Mouse (Mus musculus) testis, adult 2 months (tissue): ENCODE measurements around the gene Tesk2. TPM values are rescaled to one million over a fixed set of nuclear protein-coding genes. Genes with fewer than 3 reads are reported as not detected.
"Not testable (repeated sequence)": the region's sequence is repeated elsewhere in the genome, so short reads cannot be mapped to it uniquely, and the experiment has no call there.

Experiments used
- H3K27ac ChIP-seq: fragments of 200-500 bp; 2 replicates; pipeline ENCODE4 v1.5.1; 2012; ENCODE audit warnings: low read depth, low read length; ENCODE audit not compliant: control insufficient read depth, insufficient read depth
- H3K27me3 ChIP-seq: fragments of 200-500 bp; 2 replicates; pipeline ENCODE4 v1.6.1; 2012; ENCODE audit warnings: mild to moderate bottlenecking, low read length, moderate library complexity; ENCODE audit not compliant: control insufficient read depth, insufficient read depth
- H3K36me3 ChIP-seq: fragments of 200-500 bp; 2 replicates; pipeline ENCODE4 v1.6.1; 2012; ENCODE audit warnings: mild to moderate bottlenecking, low read length; ENCODE audit not compliant: control insufficient read depth, insufficient read depth
- H3K4me1 ChIP-seq: fragments of 200-500 bp; 2 replicates; pipeline ENCODE4 v1.6.1; 2012; ENCODE audit warnings: low read length; ENCODE audit not compliant: control insufficient read depth, insufficient read depth
- H3K4me3 ChIP-seq: fragments of 200-500 bp; 2 replicates; pipeline ENCODE4 v1.5.1; 2012; ENCODE audit warnings: low read depth, mild to moderate bottlenecking, low read length, moderate library complexity, mixed read lengths; ENCODE audit not compliant: control insufficient read depth
- CTCF ChIP-seq: fragments of 200-500 bp; IDR thresholded peaks from 2 replicates; pipeline ENCODE4 v1.5.1; 2012; ENCODE audit warnings: low read depth, mild to moderate bottlenecking, inconsistent platforms, low read length, moderate library complexity; ENCODE audit not compliant: control insufficient read depth, insufficient read depth, insufficient replicate concordance
- POLR2A ChIP-seq: fragments of 200-500 bp; IDR thresholded peaks from 2 replicates; pipeline ENCODE4 v1.6.1; 2012; ENCODE audit warnings: low read depth, mild to moderate bottlenecking, inconsistent platforms, low read length, moderate library complexity; ENCODE audit not compliant: control insufficient read depth
- polyA plus RNA-seq: library from polyadenylated mRNA; depleted of rRNA; stranded (reverse); fragments of >200 nt; gene quantifications from 2 replicates; pipeline ENCODE4 v1.2.3, GENCODE M21; 2012; rRNA removed

Tesk2 gene
- polyA plus RNA-seq: 33.0 and 35.0 TPM in 2 replicates

GRCm38 (mm10) chr4:116720343-116721097 lies at the start of gene Tesk2:
Gene Tesk2 (plus strand): TSS chr4:116720948.
- H3K27ac ChIP-seq: peak within 1 kb of the TSS; percentile 85
- peak within 1 kb of the TSS; percentile 86 for H3K4me3 ChIP-seq
- 0 out of 2 replicates have a peak, but pooled peaks cover 2% of the 10 kb centered on the region for H3K4me1 ChIP-seq
- TF ChIP-seq CTCF (no peak), POLR2A (0 out of 2 replicates have a peak, but pooled peaks have one; percentile 7)
- no peaks in the 10 kb centered on the region; the same call in 1 of the 2 replicates for H3K36me3 ChIP-seq
- H3K27me3 ChIP-seq: no peaks in the 10 kb centered on the region

DNA sequence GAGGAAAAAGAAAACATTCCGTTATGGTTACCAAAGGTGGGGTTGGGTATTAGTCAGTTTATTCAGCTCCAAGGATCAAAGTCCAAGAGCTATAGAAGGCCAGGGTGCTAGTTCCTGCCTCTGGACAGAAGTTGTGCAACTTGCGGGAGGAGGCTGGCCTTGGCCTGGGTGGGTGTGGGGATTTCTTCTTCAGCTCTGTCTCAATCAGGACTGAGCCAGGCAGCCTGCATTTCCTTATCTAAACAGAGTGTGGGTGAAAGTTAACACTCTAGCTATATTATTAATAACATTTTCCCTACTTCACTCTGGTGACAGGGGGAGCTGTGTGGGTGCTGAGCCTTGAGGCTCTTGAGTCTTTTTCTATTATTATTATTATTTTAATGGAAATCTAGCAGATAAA lies 48.0 kb upstream of the Tesk2 start:
- Histone ChIP-seq H3K27me3 (no peaks in the 10 kb centered on the region), H3K27ac (no peak overlapping the region), H3K36me3 (no peaks in the 10 kb centered on the region), H3K4me3 (no peak overlapping the region), H3K4me1 (no peaks in the 10 kb centered on the region)
- TF ChIP-seq POLR2A (no peak), CTCF (no peak)

- H3K27ac ChIP-seq, H3K4me3 ChIP-seq, H3K36me3 ChIP-seq, H3K4me1 ChIP-seq, H3K27me3 ChIP-seq: not testable (repeated sequence)
Observed at GRCm38 (mm10) chr4:116674761-116675160, 46.0 kb upstream of the Tesk2 start.

DNA sequence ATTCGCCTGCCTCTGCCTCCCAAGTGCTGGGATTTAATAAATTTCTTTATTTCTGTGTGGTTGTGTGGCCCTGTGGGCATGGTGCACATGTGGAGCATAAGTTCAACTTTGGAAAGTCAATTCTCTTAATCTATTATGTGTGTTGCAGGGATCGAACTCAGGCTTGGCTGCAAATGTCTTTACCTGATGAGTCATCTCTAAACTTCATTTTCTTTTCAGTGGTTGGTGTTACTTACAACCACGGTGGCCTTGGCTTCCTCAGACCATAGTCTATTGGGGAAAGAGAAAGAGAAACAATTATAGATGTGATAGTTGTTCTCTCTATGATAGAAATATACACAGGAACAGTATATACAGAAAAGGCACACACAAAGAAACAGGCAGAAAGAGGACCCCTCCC lies 44.7 kb upstream of the Tesk2 start:
- Histone ChIP-seq H3K27ac (no peak overlapping the region), H3K27me3 (no peaks in the 10 kb centered on the region), H3K4me1 (no peaks in the 10 kb centered on the region), H3K36me3 (no peaks in the 10 kb centered on the region), H3K4me3 (no peak overlapping the region)
- TF ChIP-seq CTCF (no peak), POLR2A (no peak)

- Histone ChIP-seq H3K27me3 (no peaks in the 10 kb centered on the region), H3K4me3 (no peak overlapping the region), H3K4me1 (no peaks in the 10 kb centered on the region), H3K36me3 (no peaks in the 10 kb centered on the region), H3K27ac (no peak overlapping the region)
- no peak for TF ChIP-seq POLR2A
- no peak for TF ChIP-seq CTCF
Observed at GRCm38 (mm10) chr4:116677808-116678207, 42.9 kb upstream of the Tesk2 start.

- Histone ChIP-seq H3K27ac (no peak overlapping the region), H3K4me3 (no peak overlapping the region), H3K36me3 (no peaks in the 10 kb centered on the region), H3K27me3 (no peaks in the 10 kb centered on the region), H3K4me1 (no peaks in the 10 kb centered on the region)
- no peak for TF ChIP-seq CTCF
- TF ChIP-seq POLR2A: no peak
Observed at GRCm38 (mm10) chr4:116679141-116679540, 41.6 kb upstream of the Tesk2 start.

DNA sequence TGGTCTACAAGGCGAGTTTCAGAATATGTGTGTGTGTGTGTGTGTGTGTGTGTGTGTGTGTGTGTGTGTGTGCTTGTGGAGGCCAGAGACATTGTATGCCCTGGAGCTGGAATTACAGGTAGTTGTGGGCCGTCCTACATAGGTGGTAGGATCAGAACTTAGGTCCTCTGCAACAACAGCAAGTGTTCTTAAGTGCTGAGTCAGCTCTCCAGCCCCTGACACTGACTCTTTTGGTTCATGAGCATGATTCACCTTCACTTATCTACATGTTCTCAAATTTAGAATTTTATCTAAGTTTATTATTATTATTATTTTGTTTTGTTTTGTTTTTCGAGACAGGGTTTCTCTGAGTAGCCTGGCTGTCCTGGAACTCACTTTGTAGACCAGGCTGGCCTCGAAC lies 40.2 kb upstream of the Tesk2 start:
- not testable (repeated sequence) for H3K27ac ChIP-seq, H3K36me3 ChIP-seq, H3K4me1 ChIP-seq

DNA sequence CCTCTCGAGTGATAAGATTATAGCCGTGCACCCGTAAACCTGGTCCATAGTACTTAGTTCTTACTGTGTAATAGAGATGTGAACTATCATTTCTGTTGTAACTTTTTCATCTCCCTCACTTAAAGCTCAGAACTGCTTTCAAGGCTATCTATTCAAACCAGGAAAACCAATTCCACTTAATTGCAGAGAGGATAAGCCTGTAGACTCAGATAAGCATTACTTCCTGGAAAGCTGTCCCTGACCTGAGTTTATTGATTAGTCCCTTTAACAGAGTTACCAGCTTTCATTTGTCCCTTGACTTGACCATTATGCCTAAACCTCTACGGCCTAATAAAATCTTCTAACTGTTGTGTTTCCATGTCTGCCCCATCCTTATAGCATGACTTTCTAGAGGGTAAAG lies 36.8 kb upstream of the Tesk2 start:
- Histone ChIP-seq H3K36me3 (no peaks in the 10 kb centered on the region), H3K27ac (no peak overlapping the region), H3K4me1 (peaks cover 10% of the 10 kb centered on the region), H3K27me3 (no peaks in the 10 kb centered on the region), H3K4me3 (no peak overlapping the region)
- TF ChIP-seq POLR2A (no peak), CTCF (no peak)

More for the DNA sequence above, 40.2 kb upstream of the Tesk2 start:
- H3K4me3 ChIP-seq, H3K27me3 ChIP-seq: not testable (repeated sequence)
